Mouse (Mus musculus) lung, embryonic 14.5 days (tissue): Measurements from ENCODE around the gene Ogfod2. TPM values are rescaled to one million over a fixed set of nuclear protein-coding genes. Genes with fewer than 3 reads are reported as not detected.

Source experiments
- ATAC-seq: fragments of 200-750 bp; cut with Nextera tagmentation; 2 replicates; pipeline ENCODE4 v1.8.0; 2017; ENCODE audit warnings: mild to moderate bottlenecking, moderate TSS enrichment, moderate library complexity; ENCODE audit not compliant: insufficient read depth
- DNase-seq: peaks from one replicate; pipeline ENCODE4 v3.0.0-alpha.2; 2015
- H3K27ac ChIP-seq: fragments of 300-500 bp; sonication (generic); 2 replicates; pipeline ENCODE4 v1.5.1; 2014; ENCODE audit warnings: low read depth, mild to moderate bottlenecking, moderate library complexity
- H3K27me3 ChIP-seq: fragments of 300-500 bp; sonication (generic); 2 replicates; pipeline ENCODE4 v1.6.1; 2014; ENCODE audit warnings: low read length, control low read depth; ENCODE audit not compliant: insufficient read depth
- H3K36me3 ChIP-seq: fragments of 300-500 bp; sonication (generic); 2 replicates; pipeline ENCODE4 v1.6.1; 2014; ENCODE audit warnings: control low read depth; ENCODE audit not compliant: insufficient read depth
- H3K4me1 ChIP-seq: fragments of 300-500 bp; sonication (generic); 2 replicates; pipeline ENCODE4 v1.6.1; 2014; ENCODE audit warnings: antibody characterized with exemption, control low read depth; ENCODE audit not compliant: insufficient read depth
- H3K4me2 ChIP-seq: fragments of 300-500 bp; sonication (generic); 2 replicates; pipeline ENCODE4 v1.6.1; 2014; ENCODE audit warnings: mild to moderate bottlenecking
- H3K4me3 ChIP-seq: fragments of 300-500 bp; sonication (generic); 2 replicates; pipeline ENCODE4 v1.5.1; 2014; ENCODE audit warnings: low read depth, low read length
- H3K9ac ChIP-seq: fragments of 300-500 bp; sonication (generic); 2 replicates; pipeline ENCODE4 v1.6.1; 2014
- H3K9me3 ChIP-seq: fragments of 300-500 bp; sonication (generic); 2 replicates; pipeline ENCODE4 v1.6.1; 2016; ENCODE audit warnings: low read depth, low read length, control low read depth
- CTCF ChIP-seq: IDR thresholded peaks from 2 replicates; pipeline ENCODE4 v1.5.1; 2016; ENCODE audit warnings: antibody characterized with exemption, low read depth
- WGBS: fragments of 180-500 bp; shearing (Covaris S2); extraction: QIAGEN DNeasy Blood & Tissue Kit; methylation state at CpG from one replicate; pipeline ENCODE4 v1.1.7; 2014; 5-methylcytosine and 5-hydroxymethylcytosine counted together
- polyA plus RNA-seq: library from polyadenylated mRNA; unstranded; fragments of >200 nt; fragmentation: Nextera tagmentation; extraction: Ambion mirVana; gene quantifications from 2 replicates; pipeline ENCODE4 v1.2.1, GENCODE M21; 2014

The Ogfod2 gene
- 13.3 and 13.4 TPM in 2 replicates for polyA plus RNA-seq

DNA sequence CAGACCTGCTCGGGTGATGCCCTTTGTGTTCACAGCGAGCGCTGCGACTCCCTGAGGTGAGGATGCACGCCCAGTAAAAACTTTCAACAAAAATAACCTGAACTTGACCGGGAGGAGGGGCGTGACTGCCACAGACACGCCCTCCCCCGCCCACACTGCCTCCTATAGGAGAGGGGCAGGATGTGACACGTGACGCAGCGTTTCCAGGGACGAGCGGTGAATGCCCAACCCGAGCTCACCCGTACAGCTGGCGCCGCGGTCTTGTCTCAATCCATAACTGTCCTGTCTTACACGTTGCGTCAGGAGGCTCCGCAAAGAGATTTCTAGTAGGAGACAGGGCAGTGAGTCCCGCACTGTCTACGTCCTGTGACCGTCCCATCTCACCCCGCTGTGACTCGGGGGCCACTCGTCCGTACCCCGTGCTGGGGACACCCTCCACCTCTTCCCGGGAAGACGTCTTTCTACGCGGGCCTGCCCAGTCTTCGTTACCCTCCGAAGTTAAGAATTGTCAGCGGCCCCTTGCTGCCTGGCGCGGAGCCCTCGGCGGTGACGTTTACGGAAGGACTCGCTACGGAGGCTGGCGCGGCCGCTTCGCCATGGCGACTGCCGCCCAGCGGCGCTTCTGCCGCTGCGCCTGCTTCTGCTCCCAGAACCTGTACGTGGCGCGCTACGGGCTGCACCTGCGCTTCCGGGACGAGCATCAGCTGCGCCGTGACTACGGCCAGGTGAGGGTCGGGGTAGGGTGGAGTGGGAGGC lies at the start of gene Ogfod2:
Gene Ogfod2 (plus strand): TSS at position 556 of the 756 bp plus-strand sequence.
- peak within 1 kb of the TSS; percentile 94 for H3K4me2 ChIP-seq
- H3K4me1 ChIP-seq: peaks cover 5% of the 10 kb centered on the region; the same call in 1 of the 2 replicates
- peak within 1 kb of the TSS; percentile 64 for H3K9ac ChIP-seq
- no peaks in the 10 kb centered on the region for H3K9me3 ChIP-seq
- H3K27ac ChIP-seq: peak within 1 kb of the TSS; percentile 85
- ATAC-seq (peak; percentile 98), DNase-seq (peak; percentile 98)
- H3K4me3 ChIP-seq: peak within 1 kb of the TSS; percentile 85
- WGBS: under 1% methylated on average over 66 of the region's 66 CpGs
- peak; percentile 57 for TF ChIP-seq CTCF
- H3K36me3 ChIP-seq: peaks cover 5% of the 10 kb centered on the region; the same call in 1 of the 2 replicates
- H3K27me3 ChIP-seq: no peaks in the 10 kb centered on the region

- Histone ChIP-seq H3K9me3 (no peaks in the 10 kb centered on the region), H3K4me2 (no peak overlapping the region), H3K36me3 (no peaks in the 10 kb centered on the region), H3K27me3 (no peaks in the 10 kb centered on the region), H3K27ac (no peak overlapping the region), H3K9ac (no peak overlapping the region), H3K4me3 (no peak overlapping the region), H3K4me1 (0 out of 2 replicates have a peak, but pooled peaks cover 5% of the 10 kb centered on the region)
- no peak for TF ChIP-seq CTCF
- WGBS: 83% methylated on average over 3 of the region's 3 CpGs
- ATAC-seq: no peak
- DNase-seq: no peak
These were observed 42.4 kb upstream of the Ogfod2 start for GRCm38 (mm10) chr5:124069657-124070056.

DNA sequence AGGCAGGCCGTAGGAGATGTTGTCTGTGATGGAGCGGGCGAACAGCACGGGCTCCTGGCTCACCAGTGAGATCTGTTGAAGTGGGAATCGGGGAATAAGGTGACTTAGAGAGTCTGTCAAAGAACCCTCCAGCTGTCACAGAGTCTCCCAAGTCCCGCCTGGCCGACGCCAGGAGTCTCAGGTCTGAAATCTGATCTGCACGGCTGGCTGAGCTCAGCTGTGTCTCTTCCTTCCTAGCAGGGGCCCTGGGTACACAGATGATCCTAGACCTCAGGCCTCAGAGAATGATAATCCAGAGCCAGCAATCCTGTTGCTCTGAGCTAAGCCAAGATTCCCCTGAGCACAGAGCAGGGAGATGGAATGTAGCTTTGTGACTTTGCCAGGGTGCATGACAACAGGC lies 38.4 kb upstream of the Ogfod2 start:
- H3K27ac ChIP-seq: no peak overlapping the region; the same call in 1 of the 2 replicates
- H3K9me3 ChIP-seq: no peaks in the 10 kb centered on the region
- WGBS: 36% methylated on average over 9 of the region's 9 CpGs
- ATAC-seq (no peak), DNase-seq (no peak)
- H3K9ac ChIP-seq: no peak overlapping the region
- H3K4me3 ChIP-seq: no peak overlapping the region
- no peak for TF ChIP-seq CTCF
- H3K4me1 ChIP-seq: peaks cover 5% of the 10 kb centered on the region; the same call in 1 of the 2 replicates
- no peak overlapping the region for H3K4me2 ChIP-seq
- no peaks in the 10 kb centered on the region for H3K27me3 ChIP-seq
- H3K36me3 ChIP-seq: no peaks in the 10 kb centered on the region

DNA sequence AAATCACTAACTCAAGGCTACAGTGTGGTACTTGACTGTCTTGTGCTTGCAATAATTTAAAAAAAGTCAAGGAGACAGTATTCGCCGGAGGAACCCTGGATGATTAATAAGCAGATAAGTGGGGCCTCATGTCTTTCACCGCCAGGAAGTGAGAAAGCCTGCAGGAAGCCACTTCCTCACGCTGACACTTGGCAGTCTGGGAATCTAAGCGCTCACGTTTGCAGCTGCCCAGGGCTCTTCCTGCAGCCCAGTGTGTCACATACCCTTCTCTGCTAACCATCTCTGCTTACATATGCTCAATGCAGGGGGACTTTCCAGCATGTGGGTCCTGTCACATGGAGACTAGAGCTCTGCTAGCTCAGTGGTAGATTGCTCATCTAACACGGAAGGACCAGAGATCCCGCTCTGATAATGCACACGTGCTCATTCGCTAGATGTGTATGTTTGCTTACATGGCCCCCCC lies 37.2 kb upstream of the Ogfod2 start:
- no peak for TF ChIP-seq CTCF
- H3K27me3 ChIP-seq: no peaks in the 10 kb centered on the region
- H3K4me3 ChIP-seq: no peak overlapping the region
- H3K27ac ChIP-seq: no peak overlapping the region
- WGBS: 13% methylated on average over 10 of the region's 10 CpGs
- no peak overlapping the region for H3K4me2 ChIP-seq
- ATAC-seq (peak; percentile 62; the same call in 1 of the 2 replicates), DNase-seq (peak; percentile 77)
- no peak overlapping the region for H3K9ac ChIP-seq
- H3K36me3 ChIP-seq: no peaks in the 10 kb centered on the region
- H3K4me1 ChIP-seq: peaks cover 5% of the 10 kb centered on the region; the same call in 1 of the 2 replicates
- H3K9me3 ChIP-seq: no peaks in the 10 kb centered on the region

- H3K9ac ChIP-seq: no peak overlapping the region
- 60% methylated on average over 9 of the region's 9 CpGs for WGBS
These were observed 36.4 kb upstream of the Ogfod2 start for GRCm38 (mm10) chr5:124075716-124076115.

DNA sequence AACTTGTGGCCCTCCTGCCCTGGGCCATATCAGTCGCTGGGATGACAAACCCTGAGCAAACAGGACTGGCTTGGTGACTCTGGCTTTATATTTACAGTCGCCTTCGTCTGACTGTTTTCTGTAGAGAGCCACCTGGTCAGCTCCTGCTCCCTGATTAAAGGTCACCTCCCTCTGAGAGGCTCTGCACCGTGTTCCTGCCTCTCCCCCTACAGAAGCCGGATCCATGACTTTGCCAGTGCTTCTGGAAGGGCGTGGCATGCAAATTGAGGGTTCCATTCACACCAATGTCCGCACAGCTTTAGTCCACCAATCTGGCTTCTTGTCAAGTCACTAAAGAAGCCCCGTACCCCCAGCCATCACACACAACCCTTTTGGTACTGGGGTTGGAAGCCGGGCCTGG lies 35.5 kb upstream of the Ogfod2 start:
- WGBS: 47% methylated on average over 9 of the region's 9 CpGs
- Histone ChIP-seq H3K4me2 (no peak overlapping the region), H3K36me3 (no peaks in the 10 kb centered on the region), H3K4me1 (peaks cover 5% of the 10 kb centered on the region; the same call in 1 of the 2 replicates), H3K27me3 (no peaks in the 10 kb centered on the region), H3K4me3 (no peak overlapping the region), H3K9ac (no peak overlapping the region), H3K9me3 (no peaks in the 10 kb centered on the region), H3K27ac (no peak overlapping the region)
- no peak for TF ChIP-seq CTCF
- ATAC-seq (no peak), DNase-seq (no peak)

More at GRCm38 (mm10) chr5:124075716-124076115, 36.4 kb upstream of the Ogfod2 start:
- Histone ChIP-seq H3K9me3 (no peaks in the 10 kb centered on the region), H3K4me3 (no peak overlapping the region), H3K4me2 (no peak overlapping the region), H3K27me3 (no peaks in the 10 kb centered on the region), H3K27ac (no peak overlapping the region), H3K4me1 (peaks cover 5% of the 10 kb centered on the region; the same call in 1 of the 2 replicates), H3K36me3 (no peaks in the 10 kb centered on the region)
- no peak for ATAC-seq
- TF ChIP-seq CTCF: no peak
- no peak for DNase-seq

DNA sequence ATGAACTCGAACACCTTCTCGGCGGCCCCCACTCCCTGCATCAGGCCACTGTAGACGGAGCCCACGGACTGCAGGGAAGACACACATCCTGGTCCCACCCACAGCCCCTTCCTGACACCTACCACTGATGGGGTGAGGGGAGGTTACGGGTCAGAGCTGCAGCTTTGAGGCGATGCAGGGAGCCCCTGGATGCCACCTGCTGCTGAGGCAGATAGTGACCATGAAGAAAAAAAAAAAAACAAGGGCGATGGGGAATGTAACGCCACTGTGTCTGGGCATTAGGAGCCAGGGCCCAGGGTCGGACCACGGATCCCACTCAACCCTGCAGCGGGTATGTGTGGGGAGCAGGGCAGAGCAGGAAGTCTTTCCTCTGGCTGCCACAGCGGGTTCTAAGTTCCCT lies 34.9 kb upstream of the Ogfod2 start:
- no peak for TF ChIP-seq CTCF
- no peaks in the 10 kb centered on the region for H3K36me3 ChIP-seq
- no peaks in the 10 kb centered on the region for H3K27me3 ChIP-seq
- H3K4me2 ChIP-seq: no peak overlapping the region
- no peak overlapping the region for H3K4me3 ChIP-seq
- H3K9ac ChIP-seq: no peak overlapping the region
- no peak for ATAC-seq
- no peak for DNase-seq
- no peaks in the 10 kb centered on the region for H3K9me3 ChIP-seq
- no peak overlapping the region for H3K27ac ChIP-seq
- 82% methylated on average over 13 of the region's 13 CpGs for WGBS
- H3K4me1 ChIP-seq: peaks cover 5% of the 10 kb centered on the region; the same call in 1 of the 2 replicates
